Mouse (Mus musculus): ENCODE results near the gene Cyb5b. TPM values are rescaled to one million over a fixed set of nuclear protein-coding genes. Genes with fewer than 3 reads are reported as not detected.

Gene Cyb5b
- polyA plus RNA-seq, 1 experiment from 2014 or later: 164 TPM

GRCm38 (mm10) chr8:107137591-107137990, 12.8 kb upstream of the Cyb5b start:
- H3K27me3 ChIP-seq (ENCODE audit: low read depth, poor library complexity, severe bottlenecking): no peaks in the 10 kb centered on the region
- H3K27ac ChIP-seq (replicated peaks): no peak overlapping the region
- DNase-seq (ENCODE audit: low spot score): no peak
- H3K36me3 ChIP-seq: no peaks in the 10 kb centered on the region
- no peaks in the 10 kb centered on the region for H3K9me3 ChIP-seq (replicated peaks)
- peaks cover 34% of the 10 kb centered on the region for H3K4me1 ChIP-seq
- H3K4me3 ChIP-seq: no peak overlapping the region
- 90% methylated on average over 6 of the region's 6 CpGs for WGBS

DNA sequence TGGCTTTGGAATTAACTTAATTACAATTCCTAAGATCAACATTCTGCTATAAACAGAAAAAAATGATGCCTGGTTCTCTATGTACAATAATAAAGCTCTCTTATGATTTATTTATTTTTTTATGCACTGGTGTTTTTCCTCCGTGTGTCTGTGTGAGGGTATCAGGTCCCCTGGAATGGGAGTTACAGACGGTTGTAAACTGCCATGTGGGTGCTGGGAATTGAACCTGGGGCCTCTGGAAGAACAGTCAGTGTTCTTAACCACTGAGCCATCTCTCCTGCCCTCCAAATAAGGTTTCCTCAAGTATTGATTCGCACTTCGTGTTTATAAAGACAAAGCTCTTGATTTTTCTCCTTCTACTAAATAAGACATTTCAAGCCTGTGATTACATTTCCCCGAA, 12.1 kb upstream of the Cyb5b start:
- Histone ChIP-seq H3K9me3 (replicated peaks) (no peaks in the 10 kb centered on the region), H3K4me1 (peaks cover 31% of the 10 kb centered on the region), H3K27ac (replicated peaks) (no peak overlapping the region), H3K36me3 (no peaks in the 10 kb centered on the region), H3K27me3 (ENCODE audit: low read depth, poor library complexity, severe bottlenecking) (no peaks in the 10 kb centered on the region), H3K4me3 (no peak overlapping the region)
- WGBS: 94% methylated on average over 5 of the region's 5 CpGs
- no peak for DNase-seq (ENCODE audit: low spot score)

- Histone ChIP-seq H3K36me3 (no peaks in the 10 kb centered on the region), H3K27ac (replicated peaks) (peak overlapping the region; percentile 64), H3K9me3 (replicated peaks) (no peaks in the 10 kb centered on the region), H3K4me1 (peaks cover 26% of the 10 kb centered on the region), H3K4me3 (no peak overlapping the region), H3K27me3 (ENCODE audit: low read depth, poor library complexity, severe bottlenecking) (no peaks in the 10 kb centered on the region)
- DNase-seq (ENCODE audit: low spot score): peak; percentile 21
- 51% methylated on average over 13 of the region's 13 CpGs for WGBS
These were observed 10.6 kb upstream of the Cyb5b start for GRCm38 (mm10) chr8:107139704-107140470.

GRCm38 (mm10) chr8:107142539-107142938, 7.9 kb upstream of the Cyb5b start:
- no peak for DNase-seq (ENCODE audit: low spot score)
- H3K4me1 ChIP-seq: peaks cover 13% of the 10 kb centered on the region
- no peak overlapping the region for H3K27ac ChIP-seq (replicated peaks)
- no peaks in the 10 kb centered on the region for H3K36me3 ChIP-seq
- 93% methylated on average over 4 of the region's 4 CpGs for WGBS
- no peaks in the 10 kb centered on the region for H3K27me3 ChIP-seq (ENCODE audit: low read depth, poor library complexity, severe bottlenecking)
- H3K9me3 ChIP-seq (replicated peaks): no peaks in the 10 kb centered on the region
- H3K4me3 ChIP-seq: no peak overlapping the region

DNA sequence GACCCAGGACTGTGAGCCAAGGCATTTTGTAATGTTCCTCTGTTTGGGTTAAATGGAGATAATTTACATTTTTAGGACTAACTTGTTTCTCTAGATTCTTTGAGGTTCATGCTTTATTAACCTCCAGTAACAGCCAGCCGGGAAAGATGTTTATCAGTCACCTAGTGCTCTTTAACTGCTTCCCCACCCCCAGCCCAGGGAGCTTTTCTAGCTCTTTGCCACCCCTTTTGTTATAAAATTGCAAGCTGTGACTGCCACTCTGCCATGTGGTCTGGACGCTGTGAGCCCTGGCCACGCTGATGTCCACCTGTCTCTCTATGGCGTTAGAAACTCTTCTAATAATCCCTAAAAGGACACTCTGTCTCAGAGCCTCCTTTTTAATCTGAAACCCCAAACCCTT, 6.9 kb upstream of the Cyb5b start:
- no peak overlapping the region for H3K27ac ChIP-seq (replicated peaks)
- 72% methylated on average over 4 of the region's 4 CpGs for WGBS
- no peaks in the 10 kb centered on the region for H3K36me3 ChIP-seq
- H3K4me3 ChIP-seq: no peak overlapping the region
- no peaks in the 10 kb centered on the region for H3K27me3 ChIP-seq (ENCODE audit: low read depth, poor library complexity, severe bottlenecking)
- peaks cover 13% of the 10 kb centered on the region for H3K4me1 ChIP-seq
- no peaks in the 10 kb centered on the region for H3K9me3 ChIP-seq (replicated peaks)
- no peak for DNase-seq (ENCODE audit: low spot score)

DNA sequence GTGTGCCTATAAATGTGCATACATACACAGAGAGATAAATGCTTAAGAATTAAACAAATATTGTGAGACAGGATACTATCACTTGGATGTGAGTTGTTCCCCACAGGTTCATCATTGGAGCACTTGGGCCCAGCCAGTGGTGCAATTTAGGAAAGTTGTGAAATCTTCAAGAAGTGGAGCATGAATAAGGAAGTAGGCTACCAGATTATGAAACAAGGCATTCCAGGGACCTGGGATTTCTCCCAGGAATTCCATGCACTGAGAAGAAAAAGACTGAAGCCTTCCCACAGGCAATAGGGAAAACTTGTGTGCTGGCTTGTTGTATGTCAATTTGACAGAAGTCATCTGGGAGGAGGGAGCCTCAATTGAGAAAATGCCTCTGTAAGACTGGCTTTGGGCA, 4.3 kb upstream of the Cyb5b start:
- no peak overlapping the region for H3K4me3 ChIP-seq
- no peaks in the 10 kb centered on the region for H3K9me3 ChIP-seq (replicated peaks)
- no peaks in the 10 kb centered on the region for H3K27me3 ChIP-seq (ENCODE audit: low read depth, poor library complexity, severe bottlenecking)
- H3K4me1 ChIP-seq: peaks cover 14% of the 10 kb centered on the region
- DNase-seq (ENCODE audit: low spot score): no peak
- H3K36me3 ChIP-seq: no peaks in the 10 kb centered on the region
- no peak overlapping the region for H3K27ac ChIP-seq (replicated peaks)

DNA sequence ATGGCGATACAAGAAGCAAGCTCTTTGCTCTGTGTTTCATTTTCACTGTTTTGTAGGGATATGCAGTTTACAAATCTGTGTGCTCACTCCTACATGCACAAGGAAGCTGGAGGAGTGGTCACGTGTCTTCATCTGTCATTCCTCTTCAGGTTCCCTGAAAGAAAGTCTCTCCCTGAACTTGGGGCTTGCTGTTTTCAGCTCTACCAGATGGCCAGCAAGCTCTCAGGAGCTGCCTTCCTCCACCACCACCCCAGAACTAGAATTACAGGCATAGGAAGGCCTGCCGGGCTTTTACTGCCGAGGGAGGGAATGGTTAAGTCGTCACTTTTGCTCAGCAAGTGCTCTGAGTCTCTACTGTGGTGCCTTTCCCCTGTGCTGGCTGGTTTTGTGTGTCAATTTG, 1.6 kb upstream of the Cyb5b start:
- Histone ChIP-seq H3K27me3 (ENCODE audit: low read depth, poor library complexity, severe bottlenecking) (no peaks in the 10 kb centered on the region), H3K36me3 (peaks cover 22% of the 10 kb centered on the region), H3K4me3 (no peak overlapping the region), H3K9me3 (replicated peaks) (no peaks in the 10 kb centered on the region), H3K27ac (replicated peaks) (no peak overlapping the region), H3K4me1 (peaks cover 19% of the 10 kb centered on the region)
- 83% methylated on average over 5 of the region's 5 CpGs for WGBS
- DNase-seq (ENCODE audit: low spot score): no peak

GRCm38 (mm10) chr8:107150057-107150403, 410 bp upstream of the Cyb5b start:
- peaks cover 33% of the 10 kb centered on the region for H3K36me3 ChIP-seq
- H3K4me3 ChIP-seq: peak overlapping the region; percentile 87
- WGBS: 22% methylated on average over 6 of the region's 6 CpGs
- H3K27ac ChIP-seq (replicated peaks): peak overlapping the region; percentile 93
- no peaks in the 10 kb centered on the region for H3K27me3 ChIP-seq (ENCODE audit: low read depth, poor library complexity, severe bottlenecking)
- peaks cover 19% of the 10 kb centered on the region for H3K4me1 ChIP-seq
- no peak for DNase-seq (ENCODE audit: low spot score)
- H3K9me3 ChIP-seq (replicated peaks): no peaks in the 10 kb centered on the region

DNA sequence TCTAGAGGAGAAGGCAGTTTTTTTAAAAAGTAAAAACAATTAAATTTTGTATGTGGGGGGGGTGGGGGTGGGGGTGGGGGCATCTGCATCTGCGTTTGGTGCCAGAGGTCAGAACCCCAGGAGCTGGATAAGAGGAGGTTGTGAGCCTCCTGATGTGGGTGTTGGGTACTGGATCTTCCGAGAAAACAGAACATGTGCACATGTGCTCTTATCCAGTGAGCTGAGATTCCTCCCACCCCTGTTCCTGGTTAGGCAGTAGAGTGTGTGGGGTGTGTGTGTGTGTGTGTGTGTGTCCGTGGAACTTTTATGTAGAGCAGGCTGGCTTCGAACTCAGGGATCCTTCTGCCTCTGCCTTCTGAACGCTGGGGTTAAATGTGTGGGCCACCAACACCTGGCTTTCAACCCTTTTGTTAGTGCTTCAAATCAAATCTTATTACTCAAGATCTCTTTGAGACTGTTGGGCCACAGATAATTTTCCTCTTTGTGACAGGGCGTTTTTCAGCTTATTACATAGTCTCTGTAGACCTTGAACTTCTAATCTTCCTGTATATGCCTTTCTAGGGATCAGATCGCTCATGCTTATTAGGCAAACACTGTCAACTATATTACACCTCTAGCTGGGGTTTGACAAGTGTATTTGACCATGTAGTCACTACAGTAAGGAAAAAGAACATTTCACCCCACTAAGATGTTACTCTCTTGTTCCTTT, 926 bp downstream of the Cyb5b start:
- WGBS: 77% methylated on average over 7 of the region's 7 CpGs
- DNase-seq (ENCODE audit: low spot score): no peak
- peak overlapping the region; percentile 87 for H3K4me3 ChIP-seq
- peak overlapping the region; percentile 93 for H3K27ac ChIP-seq (replicated peaks)
- H3K36me3 ChIP-seq: peaks cover 46% of the 10 kb centered on the region
- peaks cover 19% of the 10 kb centered on the region for H3K4me1 ChIP-seq
- 0 out of 2 replicates have a peak, but pooled peaks cover 5% of the 10 kb centered on the region for H3K9me3 ChIP-seq (replicated peaks)
- H3K27me3 ChIP-seq (ENCODE audit: low read depth, poor library complexity, severe bottlenecking): no peaks in the 10 kb centered on the region

DNA sequence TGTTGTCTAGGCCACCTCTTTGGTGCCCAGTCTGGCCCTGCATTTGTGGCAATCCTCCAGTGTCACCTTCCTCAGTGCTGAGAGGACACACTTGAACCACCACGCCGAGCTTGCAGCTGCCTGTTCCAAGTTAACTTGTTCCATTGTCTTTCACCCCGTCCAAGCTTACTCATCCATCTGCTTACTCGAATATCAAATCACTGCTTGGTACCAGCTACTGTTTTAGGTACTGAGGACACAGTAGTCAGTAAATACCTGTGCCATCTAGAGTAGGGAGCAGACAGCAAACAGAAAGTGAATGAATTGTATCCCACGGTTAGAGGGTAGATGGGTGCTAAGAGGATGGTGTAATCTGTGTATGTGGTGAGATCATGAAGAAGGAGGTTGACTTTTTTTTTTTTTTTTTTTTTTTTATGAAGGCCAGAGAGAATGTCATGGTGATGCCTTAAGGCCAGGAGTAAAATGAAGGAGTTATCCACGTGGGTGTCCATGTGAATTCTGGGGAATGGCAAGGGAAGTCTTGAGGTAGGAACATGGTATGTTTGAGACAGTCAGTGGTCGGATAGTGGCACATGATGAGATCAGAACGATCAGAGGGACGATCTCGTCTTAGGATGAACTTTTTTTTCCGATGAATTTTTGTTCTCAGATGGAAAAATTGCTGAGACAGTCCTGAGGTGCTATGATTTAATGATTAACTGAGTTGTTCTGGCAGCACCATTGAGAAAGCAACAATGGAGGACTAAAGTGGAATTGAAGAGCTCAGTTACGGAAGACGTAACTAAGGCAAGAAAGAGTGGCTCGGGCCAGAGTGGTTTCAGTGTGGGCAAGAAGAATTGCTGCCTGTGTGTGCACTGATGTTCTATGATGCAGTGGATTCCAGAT, 3.1 kb downstream of the Cyb5b start:
- peaks cover 68% of the 10 kb centered on the region for H3K36me3 ChIP-seq
- peaks cover 19% of the 10 kb centered on the region for H3K4me1 ChIP-seq
- H3K27me3 ChIP-seq (ENCODE audit: low read depth, poor library complexity, severe bottlenecking): no peaks in the 10 kb centered on the region
- no peak overlapping the region for H3K4me3 ChIP-seq
- no peak overlapping the region for H3K27ac ChIP-seq (replicated peaks)
- 96% methylated on average over 14 of the region's 14 CpGs for WGBS
- DNase-seq (ENCODE audit: low spot score): no peak
- H3K9me3 ChIP-seq (replicated peaks): 0 out of 2 replicates have a peak, but pooled peaks cover 5% of the 10 kb centered on the region

GRCm38 (mm10) chr8:107156816-107157215, 6.4 kb downstream of the Cyb5b start:
- Histone ChIP-seq H3K36me3 (peaks cover 93% of the 10 kb centered on the region), H3K27ac (replicated peaks) (no peak overlapping the region), H3K9me3 (replicated peaks) (0 out of 2 replicates have a peak, but pooled peaks cover 5% of the 10 kb centered on the region), H3K27me3 (ENCODE audit: low read depth, poor library complexity, severe bottlenecking) (no peaks in the 10 kb centered on the region), H3K4me1 (no peaks in the 10 kb centered on the region), H3K4me3 (no peak overlapping the region)
- DNase-seq (ENCODE audit: low spot score): no peak

DNA sequence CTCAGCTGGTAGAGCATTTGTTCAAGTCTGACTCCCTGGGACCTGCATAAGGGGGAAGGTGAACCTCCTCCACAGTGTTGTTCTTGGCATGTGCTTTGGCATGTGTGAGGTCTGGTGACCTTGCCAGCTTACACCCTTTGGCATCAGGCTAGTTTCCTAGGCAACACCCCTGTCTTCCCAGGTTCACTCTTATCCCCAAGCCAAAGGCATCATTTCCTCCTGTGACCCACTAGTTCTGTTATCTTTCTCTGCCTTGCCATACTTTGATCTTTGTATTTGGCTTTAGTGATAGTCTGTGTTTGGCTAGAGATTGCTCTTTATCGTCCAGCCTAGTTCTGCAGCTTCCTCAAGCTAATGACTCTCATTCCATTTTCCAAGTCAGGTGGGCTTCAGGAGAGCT, 7.4 kb downstream of the Cyb5b start:
- H3K27me3 ChIP-seq (ENCODE audit: low read depth, poor library complexity, severe bottlenecking): no peaks in the 10 kb centered on the region
- H3K9me3 ChIP-seq (replicated peaks): 0 out of 2 replicates have a peak, but pooled peaks cover 5% of the 10 kb centered on the region
- H3K36me3 ChIP-seq: peaks cover 93% of the 10 kb centered on the region
- no peak for DNase-seq (ENCODE audit: low spot score)
- 89% methylated on average over 1 of the region's 1 CpGs for WGBS
- no peak overlapping the region for H3K4me3 ChIP-seq
- H3K27ac ChIP-seq (replicated peaks): no peak overlapping the region
- no peaks in the 10 kb centered on the region for H3K4me1 ChIP-seq
